Mouse (Mus musculus) frontal cortex, postnatal 25 days (tissue): ENCODE data around the gene Eaf1.
"Not testable (repeated sequence)": the region's sequence is repeated elsewhere in the genome, so short reads cannot be mapped to it uniquely, and the experiment has no call there.

Experiments
- DNase-seq, 2 experiments: peaks; one replicate each; pipeline ENCODE4 v3.0.0; 2022; ENCODE audit warnings: low spot score in 2 of 2

The Eaf1 gene

DNA sequence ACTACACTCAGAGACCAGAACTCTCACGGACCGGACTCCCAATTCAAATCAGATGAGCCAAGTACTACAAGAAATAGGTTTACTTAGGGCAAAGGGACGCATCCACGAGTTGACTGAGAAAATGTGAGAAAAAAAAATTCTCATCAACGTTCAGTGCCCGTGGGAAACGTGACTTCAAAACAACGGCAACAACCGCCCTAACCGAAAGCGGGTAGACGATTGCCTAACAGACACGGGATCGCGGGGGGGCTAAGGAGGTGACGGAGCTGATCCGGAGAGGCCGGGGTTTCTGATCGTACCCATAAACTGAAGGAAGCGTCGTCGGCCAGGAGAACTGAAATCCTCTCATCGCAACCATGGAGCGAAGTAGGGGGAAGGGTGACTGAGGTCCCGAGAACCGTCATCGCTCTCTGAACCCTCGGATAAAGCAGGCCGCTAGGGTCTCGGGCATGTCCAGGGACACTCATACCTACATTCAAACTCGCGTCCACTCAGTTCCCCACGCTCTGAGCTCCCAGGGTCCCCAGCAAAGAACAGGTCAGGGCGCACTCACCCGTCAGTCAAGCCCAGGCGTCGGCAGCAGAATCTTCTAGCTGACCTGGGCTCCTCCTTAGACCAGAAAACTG, at the start of gene Eaf1:
Eaf1 (plus strand) TSS at position 51 of the 626 bp plus-strand sequence.
- DNase-seq, result no peak

DNA sequence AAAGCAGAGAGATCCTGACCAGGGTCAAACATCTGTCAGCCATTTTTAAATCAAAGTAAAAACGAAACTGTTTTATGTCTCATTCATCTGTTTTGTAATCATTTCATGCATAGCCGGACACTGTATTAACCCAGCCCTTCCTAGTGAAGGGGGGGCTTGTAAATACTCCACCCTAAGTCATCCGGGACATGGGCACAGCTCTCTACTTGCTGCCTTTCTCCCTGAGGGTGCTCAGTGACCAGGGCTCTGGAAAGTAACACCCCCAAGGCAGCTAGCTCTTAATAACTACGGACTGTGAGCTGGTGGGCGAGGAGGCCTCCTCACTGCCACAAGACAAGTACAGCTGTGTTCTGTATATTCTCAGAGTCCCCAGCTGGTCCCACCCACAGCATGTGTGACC, 45.2 kb upstream of the Eaf1 start:
- DNase-seq, result no peak

DNA sequence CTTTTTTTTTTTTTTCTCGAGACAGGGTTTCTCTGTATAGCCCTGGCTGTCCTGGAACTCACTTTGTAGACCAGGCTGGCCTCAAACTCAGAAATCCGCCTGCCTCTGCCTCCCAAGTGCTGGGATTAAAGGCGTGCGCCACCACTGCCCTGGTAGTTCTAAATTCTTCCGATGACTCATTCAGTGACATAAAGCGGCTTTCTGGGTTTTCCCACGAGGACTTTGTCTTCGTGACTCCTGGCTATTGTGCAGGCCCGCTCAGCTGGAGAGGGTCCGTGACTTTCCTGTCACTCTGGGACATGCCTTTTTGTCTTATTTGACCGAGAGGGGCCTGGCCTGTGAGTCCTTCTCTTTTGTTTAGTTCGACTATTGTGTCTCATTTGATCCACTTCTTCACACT, 40.3 kb upstream of the Eaf1 start:
- not testable (repeated sequence) for DNase-seq

DNA sequence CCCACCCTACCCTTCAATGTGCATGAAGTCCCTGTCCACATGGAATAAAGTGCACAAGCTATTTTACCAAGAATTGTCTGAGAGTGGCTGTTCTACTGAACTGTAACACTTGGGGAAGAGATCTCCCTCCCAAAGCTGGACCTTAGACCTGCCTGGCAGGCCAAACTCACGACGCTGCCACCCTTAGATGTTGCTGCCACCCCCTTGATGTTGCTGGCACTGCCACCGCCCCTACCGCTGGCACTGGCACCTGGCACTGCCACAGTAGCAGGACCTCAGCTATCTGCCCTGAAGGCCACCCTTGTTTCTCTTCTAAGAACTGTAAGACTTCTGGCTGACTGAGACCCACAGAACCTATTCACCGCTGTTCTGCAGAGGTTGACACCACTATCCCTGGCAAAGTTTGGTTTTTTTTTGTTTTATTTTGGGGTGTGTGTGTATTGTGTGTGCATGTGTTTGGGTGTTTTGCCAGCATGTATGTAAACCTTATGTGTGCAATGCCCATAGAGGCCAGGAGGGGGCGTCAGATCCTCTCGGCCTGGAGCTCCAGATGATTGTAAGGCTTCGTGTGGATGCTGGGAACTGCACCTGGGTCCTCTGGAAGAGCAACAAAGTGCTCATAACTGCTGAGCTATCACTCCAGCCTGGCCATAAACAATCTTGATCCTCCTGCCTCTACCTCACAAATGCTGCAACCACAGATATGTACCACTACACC, 39.2 kb upstream of the Eaf1 start:
- DNase-seq, result no peak

DNA sequence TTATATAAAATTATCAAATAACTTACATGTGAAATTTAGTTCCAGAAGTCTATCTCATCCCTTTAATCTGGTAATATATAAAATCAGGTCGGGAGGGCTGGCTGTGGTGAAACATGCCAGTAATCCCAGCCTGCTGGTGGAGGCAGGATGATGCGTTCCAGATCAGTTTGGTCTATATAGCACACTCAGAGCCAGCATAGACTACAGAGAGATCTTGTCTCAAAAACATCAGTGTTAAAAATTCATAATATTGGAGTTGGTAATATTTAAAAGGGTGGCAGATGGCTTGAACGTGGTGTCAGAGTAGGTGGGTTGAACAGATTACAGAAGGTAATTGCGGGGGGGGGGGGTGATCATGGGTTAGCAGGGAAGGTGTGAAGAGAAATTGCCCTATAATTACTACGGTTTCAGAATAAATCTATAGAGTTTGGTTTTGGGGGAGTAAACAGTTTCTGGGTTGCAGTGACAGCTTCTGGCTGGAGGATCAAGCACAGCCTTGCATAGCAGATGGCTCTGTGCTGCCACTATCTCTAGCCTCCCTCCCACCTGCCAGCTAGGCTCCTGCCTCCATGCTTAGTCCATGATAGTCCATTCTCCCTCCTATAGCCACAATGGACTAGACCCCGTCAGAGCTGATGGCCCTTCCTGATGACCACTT, 38.0 kb upstream of the Eaf1 start:
- no peak for DNase-seq

DNA sequence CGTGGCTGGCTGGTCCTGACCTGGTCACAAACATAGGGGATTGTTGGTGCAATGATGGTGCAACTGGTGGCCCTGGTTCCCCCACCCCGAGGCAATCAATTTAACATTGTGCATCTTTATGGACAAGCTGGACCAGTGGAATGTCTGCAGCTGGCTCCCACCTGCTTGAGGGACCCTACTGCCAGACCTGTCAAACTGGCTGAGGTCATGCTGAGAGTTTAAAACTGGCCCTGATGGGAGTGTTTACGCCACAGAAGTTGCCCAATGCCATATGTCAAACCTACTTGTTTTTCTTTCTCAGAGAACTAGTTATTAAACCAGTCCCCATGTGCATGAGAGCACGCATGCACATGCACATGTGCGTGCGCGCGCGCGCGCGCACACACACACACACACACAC, 36.2 kb upstream of the Eaf1 start:
- DNase-seq, result no peak

DNA sequence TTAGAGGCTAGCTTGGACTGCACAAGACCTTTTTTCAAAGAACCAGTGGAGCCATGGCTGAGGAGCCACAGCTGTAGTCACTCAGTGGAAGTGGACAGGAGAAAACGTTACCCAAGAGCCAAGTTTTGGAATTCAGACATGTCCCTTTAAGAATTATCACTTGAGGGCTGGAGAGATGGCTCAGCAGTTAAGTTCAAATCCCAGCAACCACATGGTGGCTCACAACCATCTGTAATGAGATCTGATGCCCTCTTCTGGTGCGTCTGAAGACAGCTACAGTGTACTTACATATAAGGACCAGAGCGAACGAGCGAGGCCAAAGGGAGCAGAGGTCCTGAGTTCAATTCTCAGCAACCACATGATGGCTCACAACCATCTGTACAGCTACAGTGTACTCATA, 32.0 kb upstream of the Eaf1 start:
- DNase-seq, result not testable (repeated sequence)

DNA sequence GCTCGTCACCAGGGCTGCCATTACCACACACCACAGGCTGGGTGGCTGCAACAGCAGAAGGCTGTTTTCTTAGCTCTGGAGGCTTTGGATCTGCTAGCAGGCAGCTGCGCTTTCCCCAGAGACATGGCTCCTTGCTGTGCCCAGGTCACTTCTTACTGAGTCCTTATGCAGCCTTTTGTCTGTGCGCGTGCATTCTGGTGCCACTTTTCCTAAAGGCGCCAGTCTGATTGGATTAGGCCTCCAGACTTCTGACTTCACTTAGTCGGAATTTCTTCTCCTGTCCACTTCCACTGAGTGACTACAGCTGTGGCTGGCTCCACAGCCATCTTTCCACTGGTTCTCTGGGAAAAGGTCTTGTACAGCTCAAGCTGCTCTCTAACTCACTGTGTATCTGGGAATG, 31.3 kb upstream of the Eaf1 start:
- DNase-seq, result no peak

DNA sequence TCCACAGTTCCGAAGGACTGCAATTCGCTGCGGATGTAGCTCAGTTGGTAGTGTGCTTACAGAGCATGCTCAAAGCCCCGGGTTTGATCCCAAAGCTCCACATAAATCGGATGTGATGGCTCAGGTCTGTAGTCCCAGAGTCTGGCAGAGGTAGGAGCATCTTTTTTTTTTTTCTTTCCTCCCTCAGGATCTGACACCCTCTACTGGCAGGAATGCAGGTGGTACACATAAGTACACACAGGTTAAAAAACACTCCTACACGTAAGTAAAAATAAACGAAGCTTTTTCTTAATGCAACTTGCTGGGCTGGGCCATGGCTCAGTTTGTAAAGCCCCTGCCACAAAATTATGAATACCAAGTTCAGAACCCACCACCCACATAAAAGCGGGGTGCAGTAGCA, 30.0 kb upstream of the Eaf1 start:
- no peak for DNase-seq

DNA sequence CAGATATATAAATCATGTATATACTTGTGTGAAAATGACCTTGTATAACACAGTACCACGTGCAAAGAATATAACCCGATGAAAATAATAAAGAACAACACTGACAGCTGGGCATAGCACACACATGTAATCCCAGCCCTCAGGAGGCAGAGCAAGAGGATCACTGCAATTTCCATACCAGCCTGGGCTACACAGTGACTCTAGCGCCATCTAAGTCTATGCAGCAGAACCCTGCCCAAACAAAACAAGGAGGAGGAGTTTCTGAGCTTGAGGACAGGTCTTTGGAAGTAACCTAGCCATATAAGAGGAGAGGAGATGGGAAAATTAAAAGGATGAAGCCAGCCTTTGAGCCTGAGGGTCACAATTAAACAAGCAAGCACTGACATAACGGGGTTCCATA, 24.5 kb upstream of the Eaf1 start:
- no peak for DNase-seq

DNA sequence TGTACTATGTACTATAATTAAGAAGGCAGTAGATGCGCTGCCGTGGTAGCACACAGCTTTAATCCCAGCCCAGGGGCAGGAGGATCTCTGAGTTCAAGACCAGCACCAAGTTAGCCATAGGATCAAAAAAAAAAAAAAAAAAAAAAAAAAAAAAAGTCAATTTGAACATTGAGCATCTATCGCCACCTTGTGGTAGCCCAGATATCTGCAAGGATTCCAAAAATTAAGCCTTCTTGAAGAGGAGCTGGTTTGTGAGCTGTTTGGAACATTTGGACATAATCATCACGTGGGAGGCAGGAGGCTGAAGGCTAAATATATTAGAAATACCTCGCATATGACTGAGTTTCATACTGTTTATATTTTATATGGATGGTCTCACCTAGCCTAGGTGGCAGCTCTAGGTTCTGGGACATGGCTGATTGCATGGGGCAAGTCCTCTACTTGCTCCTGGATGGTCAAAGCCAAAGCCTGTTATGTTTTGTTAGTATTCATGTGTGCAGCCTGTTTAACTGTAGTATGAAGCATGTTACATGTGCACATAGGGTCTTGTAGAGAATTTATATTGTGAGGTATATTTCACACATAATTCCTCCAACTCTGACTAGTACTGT, 21.6 kb upstream of the Eaf1 start:
- peak; percentile 23 to 53 for DNase-seq

DNA sequence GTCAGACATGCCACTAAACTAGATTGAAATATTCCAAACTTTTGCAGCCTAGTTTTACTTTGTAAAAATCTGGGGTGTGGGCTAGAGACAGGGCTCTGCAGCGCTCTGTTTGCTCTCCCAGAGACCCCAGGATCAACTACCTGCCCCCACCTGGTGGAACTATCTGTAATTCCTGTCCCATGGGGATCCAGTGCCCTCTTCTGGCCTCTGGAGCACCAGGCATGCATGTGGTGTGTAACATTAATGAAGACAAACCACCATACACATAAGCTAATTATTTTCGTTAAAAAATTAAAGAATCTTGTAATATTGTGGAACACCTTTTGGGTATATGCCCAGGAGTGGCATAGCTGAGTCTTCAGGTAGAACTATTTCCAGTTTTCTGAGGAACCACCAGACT, 20.9 kb upstream of the Eaf1 start:
- DNase-seq, result no peak

DNA sequence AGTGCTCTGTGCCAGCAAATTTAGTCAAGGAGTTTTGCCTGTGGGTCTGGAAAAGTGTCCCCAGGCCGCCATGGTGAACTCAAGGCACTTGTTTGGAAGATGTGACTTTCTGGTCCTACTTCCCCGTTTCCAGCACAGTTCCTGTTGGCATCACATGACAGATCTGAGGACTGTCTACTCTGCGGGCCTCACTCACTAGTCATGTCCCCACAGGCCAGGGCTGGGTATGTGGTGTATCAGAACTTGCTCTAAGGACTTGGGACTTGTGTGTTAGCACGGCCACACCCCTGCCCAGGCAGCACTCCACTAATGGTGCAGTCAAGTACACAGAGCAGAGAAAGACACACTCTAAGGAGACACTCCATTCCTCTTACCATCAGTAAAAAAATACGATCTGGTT, 11.8 kb upstream of the Eaf1 start:
- no peak for DNase-seq

DNA sequence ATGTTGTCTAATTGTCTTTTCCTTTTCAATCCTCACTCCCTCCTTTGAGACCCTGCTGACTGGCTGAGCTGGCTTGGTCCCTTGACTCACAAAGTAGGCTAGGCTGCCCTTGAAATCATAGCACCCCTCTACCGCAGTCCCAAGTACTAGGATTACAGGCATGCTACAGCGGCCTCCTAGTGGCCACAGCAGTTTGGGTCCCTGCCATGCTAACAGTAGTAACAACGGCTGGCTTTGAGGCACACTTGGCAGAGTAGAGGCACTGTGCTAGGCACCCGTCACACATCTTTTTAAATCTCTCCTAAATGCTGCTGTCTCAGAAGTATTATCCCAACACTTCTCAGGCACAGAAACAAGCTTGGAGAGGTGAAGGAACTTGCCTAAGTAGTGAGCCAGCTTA, 7.7 kb upstream of the Eaf1 start:
- no peak for DNase-seq

DNA sequence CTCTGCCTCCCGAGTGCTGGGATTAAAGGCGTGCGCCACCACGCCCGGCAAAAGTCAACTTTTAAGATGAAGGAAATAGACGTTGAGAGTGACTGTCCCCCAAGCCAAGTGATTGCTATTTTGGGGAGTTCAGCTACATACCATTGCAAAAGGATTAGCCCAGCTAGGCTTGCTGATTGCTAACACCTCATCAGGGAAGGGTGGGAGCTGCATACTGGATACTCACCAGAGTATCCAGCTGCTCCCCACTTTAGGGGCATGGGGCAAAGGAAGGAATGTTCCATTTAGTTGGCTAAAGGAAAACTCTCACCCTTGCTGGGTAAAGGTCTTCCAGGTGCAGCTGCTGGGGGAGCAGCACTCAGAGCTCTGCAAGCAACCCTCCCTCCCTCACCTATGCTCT, 6.1 kb upstream of the Eaf1 start:
- no peak for DNase-seq

DNA sequence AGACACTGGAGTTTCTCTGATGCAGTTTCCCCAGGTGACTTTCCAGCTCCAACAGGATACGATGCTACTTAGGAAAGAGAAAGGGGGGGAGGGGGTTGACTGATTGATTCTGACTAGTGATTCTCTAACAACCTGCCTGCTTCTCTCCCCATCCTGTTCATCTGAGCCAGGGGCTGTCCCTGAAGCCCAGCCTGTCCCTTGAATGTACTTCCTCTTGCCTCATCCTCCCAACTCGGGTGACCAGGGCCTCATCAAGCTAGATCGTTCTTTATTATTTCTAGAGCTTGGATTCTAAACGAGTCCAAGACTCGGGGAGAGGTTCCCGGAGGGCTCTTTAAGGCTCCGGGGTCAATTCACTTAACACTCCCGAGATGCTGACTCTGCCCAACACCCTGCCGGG, 298 bp upstream of the Eaf1 start:
- DNase-seq, result no peak

DNA sequence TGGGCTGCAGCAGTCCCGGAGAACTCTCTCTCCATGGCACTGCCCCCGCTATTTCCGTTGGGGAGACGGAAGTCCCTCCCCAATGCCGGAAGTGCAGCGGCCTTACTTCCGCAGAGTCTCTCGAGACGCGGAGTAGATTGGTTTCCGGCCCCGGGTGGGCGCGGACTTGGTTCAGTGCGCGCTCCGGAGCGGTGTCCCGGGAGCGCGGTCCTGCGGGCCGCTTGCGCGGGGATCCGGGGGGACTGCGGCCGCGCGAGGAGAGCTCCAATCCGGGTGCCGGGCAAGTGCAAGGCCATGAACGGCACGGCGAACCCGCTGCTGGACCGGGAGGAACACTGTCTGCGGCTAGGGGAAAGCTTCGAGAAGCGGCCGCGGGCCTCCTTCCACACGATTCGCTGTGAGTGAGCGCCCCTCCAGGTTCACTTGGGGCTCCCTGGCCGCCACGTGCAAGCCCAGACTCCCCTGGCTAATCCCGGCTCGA, 816 bp downstream of the Eaf1 start, which contains the start of gene Mettl6:
Mettl6 (minus strand) TSS at position 66 of the 481 bp plus-strand sequence.
- peak; percentile 75 to 82 for DNase-seq

DNA sequence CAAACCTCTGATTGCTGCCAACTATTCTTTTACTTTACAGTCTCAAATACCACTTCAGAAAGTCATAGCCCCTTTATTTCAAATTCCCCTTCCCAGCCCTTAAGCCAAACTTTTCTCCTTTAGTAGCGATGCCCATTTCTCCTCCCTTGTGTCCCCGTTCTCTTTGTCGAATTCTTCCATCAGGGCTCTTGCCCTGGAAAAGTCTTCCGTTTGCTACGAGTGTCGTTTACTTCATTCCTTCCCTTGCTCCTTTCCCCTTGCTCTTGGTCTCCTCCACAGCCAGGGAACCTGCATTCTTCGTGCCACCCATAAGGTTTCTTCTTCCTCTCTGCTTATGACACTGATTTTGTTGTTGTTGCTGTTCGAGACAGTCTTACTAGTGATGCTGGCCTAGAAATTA, 1.3 kb downstream of the Eaf1 start:
- no peak for DNase-seq

DNA sequence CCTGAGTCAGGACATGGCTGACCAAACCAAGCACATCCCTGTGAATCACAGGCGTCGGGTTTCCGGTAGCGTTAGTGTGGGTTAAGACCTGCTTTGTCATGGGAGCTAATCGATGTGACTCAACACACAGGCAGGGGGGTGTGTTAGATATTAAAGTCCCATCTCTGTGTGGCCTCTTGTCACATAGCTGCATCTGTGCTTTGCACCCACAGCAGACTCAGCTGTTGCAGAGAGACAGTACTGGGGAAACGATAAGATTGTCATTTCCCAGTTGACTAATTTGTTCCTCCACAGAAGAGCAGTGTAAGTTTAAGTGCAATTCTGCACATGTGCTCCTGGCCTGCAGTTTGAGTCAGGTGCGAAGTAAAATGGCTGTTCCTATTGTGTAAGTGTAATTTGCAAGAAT, 2.0 kb downstream of the Eaf1 start:
- DNase-seq, result no peak

DNA sequence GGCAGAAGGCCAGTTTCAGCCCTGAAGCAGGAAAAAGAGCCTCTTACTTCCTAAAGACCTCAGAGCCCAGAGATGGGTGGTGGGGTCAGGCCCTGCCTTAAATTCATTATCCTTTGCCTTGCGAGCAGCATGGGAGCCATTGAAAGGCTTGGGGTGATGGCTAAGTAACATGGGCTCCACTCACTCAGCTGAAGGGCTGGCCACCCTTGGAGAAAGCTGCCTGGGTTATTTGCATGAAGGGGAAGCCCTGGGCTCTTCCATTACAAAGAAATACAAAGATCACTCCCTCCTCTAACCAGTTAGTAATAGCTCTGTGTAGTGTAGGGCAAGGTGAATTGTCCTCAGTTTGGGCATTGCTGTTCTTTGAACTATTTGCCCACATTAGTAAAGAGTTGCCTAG, 5.3 kb downstream of the Eaf1 start:
- DNase-seq, result no peak

DNA sequence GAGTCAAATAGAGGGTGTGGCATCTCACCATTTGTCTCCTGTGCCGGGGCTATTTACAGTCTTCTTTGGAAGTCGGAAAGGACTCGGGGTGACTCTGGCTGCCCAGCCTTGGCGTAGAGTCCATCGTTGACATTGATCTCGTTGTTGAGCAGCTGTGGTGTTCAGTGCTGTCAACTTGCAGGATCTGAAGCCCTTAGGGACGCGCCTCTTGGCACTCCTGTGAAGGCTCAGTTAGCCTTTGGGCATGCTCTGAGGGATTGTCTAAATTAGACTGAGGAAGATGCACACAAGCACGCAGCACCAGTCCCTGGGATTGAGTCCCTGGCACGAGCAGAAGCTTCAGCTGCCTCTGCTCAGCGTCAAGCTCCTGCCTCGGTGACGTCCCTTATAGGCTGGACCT, 9.2 kb downstream of the Eaf1 start:
- no peak for DNase-seq

DNA sequence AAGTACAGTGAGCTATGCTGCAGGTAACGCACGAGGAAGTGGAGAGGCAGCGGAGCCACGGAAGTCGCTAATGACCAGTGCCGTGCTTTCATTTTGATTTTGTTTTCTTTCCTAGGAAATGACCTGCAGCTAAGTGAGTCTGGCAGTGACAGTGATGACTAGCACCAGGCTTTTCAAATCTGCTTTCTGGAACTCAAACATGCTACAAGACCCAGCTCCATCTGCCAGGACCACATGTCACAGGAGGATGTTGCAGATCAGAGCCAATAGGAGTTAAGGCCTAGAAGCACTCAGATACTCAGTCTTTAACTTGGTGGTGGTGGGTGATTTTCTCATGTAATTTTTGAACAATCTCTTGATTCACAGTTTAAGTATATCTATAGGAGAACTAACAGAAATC, 12.3 kb downstream of the Eaf1 start:
- DNase-seq, result no peak

DNA sequence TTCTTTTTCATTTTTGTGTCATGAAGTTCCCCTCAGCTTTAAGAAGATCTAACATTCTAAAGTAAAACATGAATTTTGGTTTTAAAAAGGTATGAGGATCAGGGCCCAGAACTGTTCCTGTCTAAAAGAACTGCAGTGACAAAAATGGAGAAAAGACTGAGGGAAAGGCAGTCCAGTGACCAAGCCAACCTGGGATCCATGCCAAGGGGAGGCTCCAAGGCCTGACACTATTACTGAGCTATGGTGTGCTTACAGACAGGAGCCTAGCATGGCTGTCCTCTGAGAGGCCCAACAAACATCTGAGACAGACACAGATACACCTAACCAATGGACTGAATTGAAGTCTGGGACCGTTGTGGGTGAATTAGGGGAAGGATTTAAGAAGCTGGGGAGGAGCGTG, 15.7 kb downstream of the Eaf1 start:
- DNase-seq, result no peak
